Mouse (Mus musculus) left cerebral cortex, adult 8-10 months (tissue): ENCODE measurements around the gene Stox2. TPM values are rescaled to one million over a fixed set of nuclear protein-coding genes. Genes with fewer than 3 reads are reported as not detected.
"Not testable (repeated sequence)": the region's sequence is repeated elsewhere in the genome, so short reads cannot be mapped to it uniquely, and the experiment has no call there.

Experiments
- DNase-seq, 2 experiments: peaks; one replicate each; pipeline ENCODE4 v3.0.0; 2022; ENCODE audit warnings: low spot score in 2 of 2
- total RNA-seq, 4 experiments: library from RNA; stranded (reverse); gene quantifications; 2 replicates each; pipeline ENCODE4 v1.2.4; 2022

Gene Stox2
- 10 to 100 TPM; 76.9 to 96.7 (median 84.0) TPM for total RNA-seq

- no peak for DNase-seq
Observed at GRCm38 (mm10) chr8:47446312-47447046, at the start of gene Stox2. Gene Stox2, minus strand, starts transcription at chr8:47446362.

GRCm38 (mm10) chr8:47495428-47495827, 49.3 kb upstream of the Stox2 start:
- DNase-seq = no peak

GRCm38 (mm10) chr8:47494602-47495153, 48.5 kb upstream of the Stox2 start:
- no peak for DNase-seq

- no peak for DNase-seq
Observed at GRCm38 (mm10) chr8:47493106-47493505, 46.9 kb upstream of the Stox2 start.

GRCm38 (mm10) chr8:47487231-47487630, 41.1 kb upstream of the Stox2 start:
- no peak for DNase-seq

GRCm38 (mm10) chr8:47482354-47483071, 36.4 kb upstream of the Stox2 start:
- DNase-seq = no peak

GRCm38 (mm10) chr8:47480039-47480438, 33.9 kb upstream of the Stox2 start:
- no peak for DNase-seq

- DNase-seq = peak; percentile 24 to 56
Observed at GRCm38 (mm10) chr8:47461650-47462049, 15.5 kb upstream of the Stox2 start.

GRCm38 (mm10) chr8:47459216-47459749, 13.1 kb upstream of the Stox2 start:
- DNase-seq = no peak

- DNase-seq = no peak
Observed at GRCm38 (mm10) chr8:47458591-47458990, 12.4 kb upstream of the Stox2 start.

- not testable (repeated sequence) for DNase-seq
Observed at GRCm38 (mm10) chr8:47449211-47449610, 3.0 kb upstream of the Stox2 start.

- no peak for DNase-seq
Observed at GRCm38 (mm10) chr8:47439271-47439670, 6.9 kb downstream of the Stox2 start.

GRCm38 (mm10) chr8:47437976-47438375, 8.2 kb downstream of the Stox2 start:
- no peak for DNase-seq

- no peak for DNase-seq
Observed at GRCm38 (mm10) chr8:47435861-47436260, 10.3 kb downstream of the Stox2 start.

GRCm38 (mm10) chr8:47435412-47435811, 10.8 kb downstream of the Stox2 start:
- DNase-seq = no peak

GRCm38 (mm10) chr8:47431263-47431662, 14.9 kb downstream of the Stox2 start:
- DNase-seq = peak in 1 of 2 experiments; percentile 62

- not testable (repeated sequence) for DNase-seq
Observed at GRCm38 (mm10) chr8:47414258-47414525, 32.0 kb downstream of the Stox2 start.

GRCm38 (mm10) chr8:47413524-47414257, 32.5 kb downstream of the Stox2 start:
- DNase-seq = peak; percentile 37 to 40

- no peak for DNase-seq
Observed at GRCm38 (mm10) chr8:47412696-47413523, 33.3 kb downstream of the Stox2 start.

GRCm38 (mm10) chr8:47411994-47412695, 34.0 kb downstream of the Stox2 start:
- no peak for DNase-seq
